ENCODE assay signal across 28 mouse cellular contexts in the genomic region with DNA sequence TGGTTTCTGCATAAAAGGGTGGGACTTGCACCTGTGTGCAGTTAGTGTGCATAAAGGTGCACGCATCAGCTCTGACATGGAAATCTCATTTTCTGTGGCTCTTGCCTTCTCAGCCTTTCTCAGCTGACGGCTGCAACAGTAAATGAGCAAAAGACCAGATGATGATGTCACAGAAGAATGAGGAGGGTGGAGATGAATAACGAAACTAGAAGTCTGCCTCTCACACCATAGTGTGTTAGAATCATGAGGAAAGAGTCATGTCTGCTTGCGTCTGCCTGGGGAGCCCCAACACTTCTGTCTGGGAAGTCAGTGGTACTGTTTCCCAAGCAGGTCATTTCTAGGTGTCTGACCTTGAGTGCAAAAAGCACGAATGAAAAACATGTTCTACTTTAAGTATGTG. TPM values are rescaled to one million over a fixed set of nuclear protein-coding genes. Genes with fewer than 3 reads are reported as not detected.
"Had no signal": no experiment of that assay in that cellular context is flagged by ENCODE, and none has a peak within 500 bp of the region (broad histone marks: within the 10 kb centered on the region; RNA-seq: fewer than 3 reads in every experiment).

No protein-coding gene starts in this region.

- H3K27ac ChIP-seq: kidney, embryonic 15.5 days; liver, embryonic 13.5 days; midbrain, embryonic 12.5 days; midbrain, embryonic 15.5 days; neural tube, embryonic 13.5 days had no signal

- H3K27me3 ChIP-seq: kidney, embryonic 15.5 days; liver, embryonic 13.5 days; midbrain, embryonic 12.5 days; midbrain, embryonic 15.5 days; neural tube, embryonic 13.5 days had no signal

- H3K4me3 ChIP-seq: kidney, embryonic 15.5 days; liver, embryonic 13.5 days; midbrain, embryonic 12.5 days; midbrain, embryonic 15.5 days; myocyte; neural tube, embryonic 13.5 days had no signal

- H3K9me3 ChIP-seq: kidney, embryonic 15.5 days; liver, embryonic 13.5 days; midbrain, embryonic 12.5 days; midbrain, embryonic 15.5 days; neural tube, embryonic 13.5 days had no signal

- H3K36me3 ChIP-seq: liver, embryonic 13.5 days; midbrain, embryonic 12.5 days; midbrain, embryonic 15.5 days; neural tube, embryonic 13.5 days had no signal

- H3K4me1 ChIP-seq: midbrain, embryonic 15.5 days had no signal

- ATAC-seq: midbrain, embryonic 15.5 days had no signal

- DNase-seq: kidney, adult 8-10 months; kidney, postnatal 10 days; kidney, postnatal 36 days; layer of hippocampus, postnatal 36 days; liver, embryonic 13.5 days; lung, adult 2 months; lung, postnatal 14 days; lung, postnatal 4 days; thymus, adult 18-20 months; thymus, postnatal 36 days had no signal

RNA-seq across cellular contexts. Expression of gene 4930595D18Rik, which starts 2.4 kb away (rescaled TPM):
- total RNA-seq: layer of hippocampus, adult 8-10 months; layer of hippocampus, postnatal 10 days; layer of hippocampus, postnatal 36 days; left cerebral cortex, adult 8-10 months; left cerebral cortex, postnatal 14 days; liver, adult 2 months; megakaryocyte progenitor cell, adult 5-6 weeks had no signal
- polyA plus RNA-seq: kidney, embryonic 15.5 days; limb, embryonic 11.5 days; liver, adult 2 months; liver, embryonic 13.5 days; liver, embryonic 16.5 days; lung, adult 2 months; lung, embryonic 16.5 days; midbrain, embryonic 12.5 days; myocyte; neural tube, embryonic 13.5 days; small intestine, adult 2 months; spleen, adult 2 months; stomach, embryonic 16.5 days; urinary bladder, adult 2 months had no signal
